Mouse (Mus musculus): ENCODE measurements around the gene Ppp2r5e.

- TF ChIP-seq POLR2A (IDR thresholded peaks at IDR 0.05; ENCODE audit: control insufficient read depth, extremely low read depth, insufficient read depth, low read length, poor library complexity) (no peak), CTCF (IDR thresholded peaks at IDR 0.05; ENCODE audit: borderline replicate concordance, control insufficient read depth, extremely low read depth, insufficient read depth, low read length, poor library complexity) (no peak)
These were observed 183.1 kb downstream of the Ppp2r5e start for GRCm38 (mm10) chr12:75412964-75413363.

Data from thymus, adult 2 months (tissue).